Mouse (Mus musculus) kidney, embryonic 16.5 days (tissue): ENCODE measurements around the gene Srrm1. TPM values are rescaled to one million over a fixed set of nuclear protein-coding genes. Genes with fewer than 3 reads are reported as not detected.
A peak's percentile ranks its signal among the peaks of the same experiment; 100 is the strongest.

Experiments used
- ATAC-seq: fragments of 200-750 bp; cut with Nextera tagmentation; 2 replicates; pipeline ENCODE4 v1.8.0; 2017; ENCODE audit warnings: moderate TSS enrichment; ENCODE audit not compliant: low FRiP score, low TSS enrichment
- H3K27ac ChIP-seq: fragments of 300-500 bp; sonication (generic); 2 replicates; pipeline ENCODE4 v1.5.1; 2014; ENCODE audit warnings: low read length
- H3K27me3 ChIP-seq: fragments of 300-500 bp; sonication (generic); 2 replicates; pipeline ENCODE4 v1.6.1; 2014; ENCODE audit warnings: low read length, control low read depth, mixed read lengths; ENCODE audit not compliant: insufficient read depth
- H3K36me3 ChIP-seq: fragments of 300-500 bp; sonication (generic); 2 replicates; pipeline ENCODE4 v1.6.1; 2014; ENCODE audit warnings: low read length, control low read depth, mixed read lengths; ENCODE audit not compliant: insufficient read depth
- H3K4me1 ChIP-seq: fragments of 300-500 bp; sonication (generic); 2 replicates; pipeline ENCODE4 v1.6.1; 2014; ENCODE audit warnings: low read length, control low read depth, mixed read lengths; ENCODE audit not compliant: insufficient read depth
- H3K4me2 ChIP-seq: fragments of 300-500 bp; sonication (generic); replicated peaks from 2 replicates; pipeline ENCODE4 v1.6.1; 2014; ENCODE audit warnings: low read depth, low read length
- H3K4me3 ChIP-seq: fragments of 300-500 bp; sonication (generic); 2 replicates; pipeline ENCODE4 v1.5.1; 2014; ENCODE audit warnings: mild to moderate bottlenecking, low read length
- H3K9ac ChIP-seq: fragments of 300-500 bp; sonication (generic); replicated peaks from 2 replicates; pipeline ENCODE4 v1.6.1; 2014; ENCODE audit warnings: low read length
- H3K9me3 ChIP-seq: fragments of 300-500 bp; sonication (generic); 2 replicates; pipeline ENCODE4 v1.6.1; 2016; ENCODE audit warnings: low read length, control low read depth
- WGBS: fragments of 180-500 bp; shearing (Covaris S2); extraction: QIAGEN DNeasy Blood & Tissue Kit; methylation state at CpG from one replicate; pipeline ENCODE4 v1.1.7; 2014; 5-methylcytosine and 5-hydroxymethylcytosine counted together
- polyA plus RNA-seq: library from polyadenylated mRNA; unstranded; fragments of >200 nt; fragmentation: Nextera tagmentation; extraction: Ambion mirVana; gene quantifications from 2 replicates; pipeline ENCODE4 v1.2.1, GENCODE M21; 2015

Srrm1 gene
- polyA plus RNA-seq = 180 and 233 TPM in 2 replicates

DNA sequence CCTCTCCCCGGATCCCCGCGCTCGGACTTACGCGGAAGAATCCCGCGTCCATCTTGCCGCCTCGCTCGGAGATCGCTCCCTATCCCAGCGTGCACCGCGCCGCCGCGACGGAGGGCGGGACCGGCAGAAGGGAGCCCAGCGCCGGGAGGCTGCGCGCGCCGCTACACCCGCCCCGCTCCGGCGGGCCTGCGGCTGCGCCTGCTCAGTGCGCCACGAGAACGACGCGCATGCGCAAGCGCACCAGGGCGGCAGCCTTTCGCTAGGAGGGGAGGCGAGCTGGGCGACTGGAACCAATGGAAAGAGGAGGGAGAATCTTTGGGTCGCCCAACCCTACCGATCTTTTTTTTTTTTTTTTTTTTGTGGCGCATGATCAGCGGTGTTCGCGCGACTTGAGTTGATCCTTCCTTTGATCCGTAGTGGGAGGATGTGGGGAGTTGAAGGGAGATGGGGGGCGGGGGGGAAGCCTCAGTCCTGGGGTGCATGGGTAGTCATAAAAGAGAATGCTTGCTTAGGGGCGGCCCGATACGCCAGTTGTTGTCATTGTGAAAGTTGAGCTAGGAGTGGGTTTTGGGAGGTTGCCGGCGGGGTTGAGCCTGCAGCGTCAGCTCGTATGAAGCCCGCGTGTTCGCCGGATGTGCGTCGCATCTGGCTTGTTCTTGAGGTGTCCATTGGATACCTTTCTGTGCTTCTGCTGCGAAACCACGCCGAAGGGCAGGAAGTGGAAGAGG, at the start of gene Srrm1:
Gene Srrm1, minus strand, starts transcription at position 256 of the 728 bp plus-strand sequence.
- Histone ChIP-seq H3K4me1 (peaks cover 18% of the 10 kb centered on the region), H3K9ac (peak within 1 kb of the TSS; percentile 99), H3K9me3 (no peaks in the 10 kb centered on the region), H3K4me2 (peak within 1 kb of the TSS; percentile 87), H3K27me3 (no peaks in the 10 kb centered on the region), H3K36me3 (peaks cover 17% of the 10 kb centered on the region), H3K4me3 (peak within 1 kb of the TSS; percentile 88), H3K27ac (peak within 1 kb of the TSS; percentile 97)
- ATAC-seq = peak; percentile 95
- WGBS = under 1% methylated on average over 56 of the region's 69 CpGs

DNA sequence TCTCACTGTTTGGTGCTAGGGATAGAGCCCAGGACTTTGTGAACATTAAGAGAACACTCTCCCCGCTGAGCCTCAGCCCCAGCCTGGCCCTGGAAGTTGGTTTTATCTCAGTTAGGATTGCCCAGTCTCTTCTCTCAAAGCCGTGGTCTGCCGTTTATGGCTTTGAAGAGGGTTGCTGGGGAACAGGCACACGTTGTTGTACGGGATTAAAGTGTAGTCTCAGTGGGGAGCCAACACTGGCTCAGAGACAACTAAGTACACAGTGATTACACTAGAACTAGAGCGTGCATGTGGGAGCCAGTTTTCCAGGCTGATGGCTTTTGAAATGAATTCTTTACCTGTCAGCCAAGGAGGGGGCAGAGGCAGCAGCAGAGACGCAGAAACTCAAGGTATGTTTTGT, 48.8 kb upstream of the Srrm1 start:
- ATAC-seq = no peak
- no peak overlapping the region for H3K4me2 ChIP-seq
- H3K36me3 ChIP-seq = no peaks in the 10 kb centered on the region
- peaks cover 19% of the 10 kb centered on the region; the same call in 1 of the 2 replicates for H3K27me3 ChIP-seq
- H3K4me1 ChIP-seq = peaks cover 13% of the 10 kb centered on the region
- H3K9me3 ChIP-seq = no peaks in the 10 kb centered on the region
- 24% methylated on average over 7 of the region's 7 CpGs for WGBS
- no peak overlapping the region for H3K9ac ChIP-seq
- no peak overlapping the region for H3K27ac ChIP-seq
- no peak overlapping the region for H3K4me3 ChIP-seq

DNA sequence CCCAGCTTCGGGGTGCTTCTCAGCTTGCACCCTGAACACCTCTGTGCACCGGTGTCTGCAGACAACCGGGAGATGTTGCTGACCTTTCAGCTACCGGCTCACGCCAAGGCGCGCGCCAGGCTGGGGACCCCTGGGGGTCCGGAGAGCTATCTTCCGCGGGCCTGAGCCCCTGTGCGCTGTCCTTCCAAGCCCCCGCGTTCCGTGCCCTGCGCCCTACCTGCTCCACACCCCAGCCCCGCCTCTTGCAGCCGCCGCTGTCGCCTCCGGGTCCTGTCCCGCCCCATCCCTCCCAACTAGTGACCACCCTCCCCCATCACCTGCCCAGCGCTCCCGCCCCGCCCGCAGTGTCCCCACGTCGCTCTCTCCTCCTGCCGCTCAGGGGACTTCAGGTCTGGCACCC, 44.9 kb upstream of the Srrm1 start, which contains the start of gene Ncmap:
Gene Ncmap, minus strand, starts transcription at position 237 of the 400 bp plus-strand sequence.
- Histone ChIP-seq H3K27me3 (peaks cover 24% of the 10 kb centered on the region; the same call in 1 of the 2 replicates), H3K36me3 (no peaks in the 10 kb centered on the region), H3K4me1 (peaks cover 10% of the 10 kb centered on the region), H3K9me3 (0 out of 2 replicates have a peak, but pooled peaks cover under 1% of the 10 kb centered on the region), H3K27ac (no peak within 1 kb of the TSS), H3K9ac (peak within 1 kb of the TSS; percentile 61), H3K4me2 (peak within 1 kb of the TSS; percentile 86), H3K4me3 (peak within 1 kb of the TSS; percentile 51)
- ATAC-seq = no peak
- WGBS = under 1% methylated on average over 29 of the region's 29 CpGs

DNA sequence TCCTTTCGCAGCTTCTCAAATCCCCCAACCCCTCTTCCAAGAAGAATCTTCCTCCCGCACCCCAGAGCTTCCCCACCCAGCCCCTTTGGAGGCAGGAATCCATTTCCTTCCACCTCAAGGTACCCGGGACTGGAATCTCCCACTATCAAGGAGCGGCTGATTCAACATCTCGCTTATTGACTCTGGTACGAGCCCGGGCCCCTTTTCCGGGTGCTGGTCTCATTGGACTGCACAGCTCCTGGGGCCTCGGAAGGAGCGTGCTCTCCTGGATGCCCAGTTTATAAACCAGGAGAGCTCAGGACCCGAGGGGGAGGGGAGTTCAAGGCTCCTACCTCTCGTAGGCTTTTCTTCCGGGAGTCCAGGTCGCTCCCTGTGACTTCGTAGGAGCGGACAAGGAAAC, 44.4 kb upstream of the Srrm1 start:
- H3K27ac ChIP-seq = no peak overlapping the region
- no peak for ATAC-seq
- H3K4me1 ChIP-seq = peaks cover 10% of the 10 kb centered on the region
- peak overlapping the region; percentile 51 for H3K4me3 ChIP-seq
- H3K9me3 ChIP-seq = peaks cover 3% of the 10 kb centered on the region; the same call in 1 of the 2 replicates
- H3K36me3 ChIP-seq = no peaks in the 10 kb centered on the region
- peak overlapping the region; percentile 61 for H3K9ac ChIP-seq
- WGBS = 2% methylated on average over 16 of the region's 16 CpGs
- peak overlapping the region; percentile 86 for H3K4me2 ChIP-seq
- H3K27me3 ChIP-seq = peaks cover 24% of the 10 kb centered on the region; the same call in 1 of the 2 replicates

DNA sequence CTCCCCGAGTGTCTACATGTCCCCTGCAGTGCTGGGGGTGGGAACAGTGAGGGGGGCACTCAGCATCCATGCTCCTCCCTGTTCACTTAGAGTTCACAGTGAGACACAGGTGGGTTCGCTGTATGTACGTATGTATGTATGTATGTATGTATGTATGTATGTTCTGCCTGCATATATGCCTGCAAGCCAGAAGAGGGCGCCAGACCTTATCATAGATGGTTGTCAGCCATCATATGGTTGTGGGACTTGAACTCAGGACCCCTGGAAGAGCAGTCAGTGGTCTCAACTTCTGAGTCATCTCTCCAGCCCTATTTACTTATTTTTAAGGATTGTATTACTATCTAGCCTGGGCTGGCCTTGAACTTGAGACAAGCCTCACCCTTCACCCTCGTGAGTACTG, 43.2 kb upstream of the Srrm1 start:
- no peak overlapping the region for H3K4me2 ChIP-seq
- 92% methylated on average over 5 of the region's 5 CpGs for WGBS
- H3K36me3 ChIP-seq = no peaks in the 10 kb centered on the region

DNA sequence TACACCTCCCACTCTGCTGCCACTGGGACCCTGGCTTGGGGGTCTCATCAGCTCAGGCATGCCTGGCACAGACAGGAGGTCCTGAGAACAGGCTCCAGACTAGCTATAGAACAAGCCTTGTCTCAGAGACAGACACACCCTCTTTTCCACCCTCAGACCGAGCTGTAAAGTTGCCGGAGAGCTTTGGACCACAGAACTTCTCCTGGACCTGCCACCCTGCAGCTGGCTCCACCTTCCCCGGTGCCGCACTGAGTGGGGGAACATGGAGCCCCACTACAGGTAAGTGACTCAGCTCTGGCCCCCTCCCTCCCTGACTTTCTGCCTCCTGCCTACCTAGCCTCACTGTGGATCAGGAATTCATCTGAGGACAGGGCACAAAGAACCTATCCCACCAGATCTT, 42.3 kb upstream of the Srrm1 start:
- no peak for ATAC-seq
- H3K4me2 ChIP-seq = no peak overlapping the region
- 86% methylated on average over 4 of the region's 4 CpGs for WGBS

More for the DNA sequence above, 43.2 kb upstream of the Srrm1 start:
- no peak for ATAC-seq
- peaks cover 3% of the 10 kb centered on the region; the same call in 1 of the 2 replicates for H3K9me3 ChIP-seq
- no peak overlapping the region for H3K4me3 ChIP-seq
- H3K9ac ChIP-seq = no peak overlapping the region
- peaks cover 10% of the 10 kb centered on the region for H3K4me1 ChIP-seq
- peaks cover 24% of the 10 kb centered on the region; the same call in 1 of the 2 replicates for H3K27me3 ChIP-seq
- no peak overlapping the region for H3K27ac ChIP-seq

DNA sequence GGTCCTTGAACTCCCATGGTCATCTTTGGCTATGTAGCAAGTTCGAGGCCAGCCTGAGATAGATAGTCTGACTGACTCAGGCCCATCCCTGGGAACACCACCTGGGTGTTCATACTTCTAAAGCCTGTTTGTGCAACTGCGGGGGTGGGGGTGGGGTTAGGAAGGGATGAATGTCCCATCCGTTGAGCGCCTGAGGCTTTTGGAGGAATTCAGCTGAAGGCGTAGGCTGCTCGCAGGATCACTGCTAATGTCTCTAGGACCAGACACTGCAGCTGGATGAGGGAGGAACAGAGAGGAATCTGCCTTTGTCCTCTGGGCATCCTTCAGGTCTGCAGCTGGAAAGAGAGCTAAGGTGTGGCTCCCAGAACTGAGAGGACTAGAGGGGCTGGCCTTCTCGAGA, 41.5 kb upstream of the Srrm1 start:
- no peak overlapping the region for H3K27ac ChIP-seq
- no peak overlapping the region for H3K4me2 ChIP-seq
- H3K9ac ChIP-seq = no peak overlapping the region
- no peak overlapping the region for H3K4me3 ChIP-seq
- no peaks in the 10 kb centered on the region for H3K36me3 ChIP-seq
- peaks cover 3% of the 10 kb centered on the region; the same call in 1 of the 2 replicates for H3K9me3 ChIP-seq
- peaks cover 24% of the 10 kb centered on the region; the same call in 1 of the 2 replicates for H3K27me3 ChIP-seq
- no peak for ATAC-seq
- peaks cover 10% of the 10 kb centered on the region for H3K4me1 ChIP-seq
- 82% methylated on average over 7 of the region's 7 CpGs for WGBS

More for the DNA sequence above, 42.3 kb upstream of the Srrm1 start:
- no peak overlapping the region for H3K27ac ChIP-seq
- H3K9ac ChIP-seq = no peak overlapping the region
- H3K4me1 ChIP-seq = peaks cover 10% of the 10 kb centered on the region
- H3K36me3 ChIP-seq = no peaks in the 10 kb centered on the region
- peaks cover 3% of the 10 kb centered on the region; the same call in 1 of the 2 replicates for H3K9me3 ChIP-seq
- H3K4me3 ChIP-seq = no peak overlapping the region
- H3K27me3 ChIP-seq = peaks cover 24% of the 10 kb centered on the region; the same call in 1 of the 2 replicates

DNA sequence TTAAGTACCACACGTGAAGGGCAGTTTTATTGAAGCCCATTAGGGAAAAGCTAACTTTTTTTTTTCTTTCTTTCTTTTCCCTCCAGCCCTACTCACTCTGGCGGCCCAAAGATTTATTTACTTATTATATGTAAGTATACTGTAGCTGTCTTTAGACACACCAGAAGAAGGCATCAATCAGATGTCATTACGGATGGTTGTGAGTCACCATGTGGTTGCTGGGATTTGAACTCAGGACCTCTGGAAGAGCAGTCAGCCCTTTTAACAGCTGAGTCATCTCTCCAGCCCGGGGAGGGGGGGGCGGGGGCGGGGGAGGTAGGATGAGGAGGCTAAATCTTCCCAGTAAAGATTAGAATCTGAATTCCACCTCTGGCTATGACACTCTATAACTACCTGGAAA, 40.3 kb upstream of the Srrm1 start:
- H3K9ac ChIP-seq = no peak overlapping the region
- 61% methylated on average over 6 of the region's 6 CpGs for WGBS
- H3K9me3 ChIP-seq = peaks cover 3% of the 10 kb centered on the region; the same call in 1 of the 2 replicates
- H3K36me3 ChIP-seq = no peaks in the 10 kb centered on the region
- no peak overlapping the region for H3K4me2 ChIP-seq
- H3K4me1 ChIP-seq = peaks cover 10% of the 10 kb centered on the region
- no peak for ATAC-seq
- no peak overlapping the region for H3K27ac ChIP-seq
- H3K4me3 ChIP-seq = no peak overlapping the region
- H3K27me3 ChIP-seq = peaks cover 19% of the 10 kb centered on the region; the same call in 1 of the 2 replicates

DNA sequence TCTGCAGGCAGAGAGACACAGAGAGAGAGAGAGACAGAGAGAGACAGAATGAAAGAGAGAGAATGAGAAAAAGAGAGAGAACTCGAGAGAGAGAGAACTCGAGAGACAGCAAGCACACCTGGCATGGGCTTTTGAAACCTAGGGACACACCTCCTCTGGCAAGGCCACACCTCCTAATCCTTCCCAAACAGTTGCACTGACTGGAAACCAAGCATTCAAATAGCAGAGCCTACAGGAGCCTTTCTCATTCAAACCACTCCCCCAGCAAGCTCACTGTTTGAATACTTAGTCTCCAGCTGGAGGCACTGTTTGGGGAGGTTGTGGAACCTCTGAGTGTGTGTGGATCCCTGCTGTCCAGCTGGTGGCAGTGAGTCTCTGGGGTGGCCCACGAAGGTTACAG, 39.7 kb upstream of the Srrm1 start:
- 83% methylated on average over 3 of the region's 3 CpGs for WGBS

DNA sequence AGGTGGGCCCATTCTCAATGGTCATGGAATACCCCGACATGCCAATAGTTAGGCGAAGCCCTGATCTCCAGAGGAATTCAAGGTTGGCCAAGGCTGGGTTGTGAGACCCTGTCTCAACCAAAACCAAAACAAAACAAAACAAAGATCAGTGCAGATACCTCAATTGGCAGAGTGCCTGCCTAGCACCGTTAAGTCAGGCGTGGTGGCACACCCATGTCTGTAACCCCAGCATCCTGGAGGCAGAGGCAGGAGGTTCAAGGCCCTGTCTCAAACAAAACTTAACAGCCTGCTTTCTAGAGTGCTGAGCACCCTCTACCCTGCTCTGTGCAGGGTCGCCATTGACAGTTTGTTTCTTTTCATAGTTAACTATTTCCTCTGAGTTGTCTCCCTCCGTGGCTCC, 37.9 kb upstream of the Srrm1 start:
- Histone ChIP-seq H3K27me3 (no peaks in the 10 kb centered on the region), H3K4me1 (0 out of 2 replicates have a peak, but pooled peaks cover 1% of the 10 kb centered on the region), H3K4me2 (no peak overlapping the region), H3K27ac (no peak overlapping the region), H3K9me3 (peaks cover 3% of the 10 kb centered on the region; the same call in 1 of the 2 replicates), H3K9ac (no peak overlapping the region), H3K4me3 (no peak overlapping the region), H3K36me3 (no peaks in the 10 kb centered on the region)
- ATAC-seq = no peak
- 48% methylated on average over 6 of the region's 6 CpGs for WGBS

More for the DNA sequence above, 39.7 kb upstream of the Srrm1 start:
- Histone ChIP-seq H3K4me1 (peaks cover 5% of the 10 kb centered on the region), H3K4me3 (no peak overlapping the region), H3K9ac (no peak overlapping the region), H3K27ac (no peak overlapping the region), H3K27me3 (peaks cover 14% of the 10 kb centered on the region; the same call in 1 of the 2 replicates), H3K9me3 (peaks cover 3% of the 10 kb centered on the region; the same call in 1 of the 2 replicates), H3K4me2 (no peak overlapping the region), H3K36me3 (no peaks in the 10 kb centered on the region)
- ATAC-seq = no peak
